Mouse (Mus musculus) midbrain, postnatal 0 days (tissue): ENCODE data around the gene Serpini1. TPM values are rescaled to one million over a fixed set of nuclear protein-coding genes. Genes with fewer than 3 reads are reported as not detected.
A peak's percentile ranks its signal among the peaks of the same experiment; 100 is the strongest.

ENCODE experiments used
- ATAC-seq: fragments of 200-750 bp; cut with Nextera tagmentation; 2 replicates; pipeline ENCODE4 v1.8.0; 2017; ENCODE audit warnings: moderate number of reproducible peaks, mild to moderate bottlenecking, moderate TSS enrichment, moderate library complexity; ENCODE audit not compliant: low FRiP score
- DNase-seq: peaks from one replicate; pipeline ENCODE4 v3.0.0-alpha.2; 2015; ENCODE audit warnings: low spot score
- H3K27ac ChIP-seq: fragments of 300-500 bp; sonication (generic); 2 replicates; pipeline ENCODE4 v1.5.1; 2014; ENCODE audit warnings: low read depth, mild to moderate bottlenecking, low read length, mixed read lengths
- H3K27me3 ChIP-seq: fragments of 300-500 bp; sonication (generic); 2 replicates; pipeline ENCODE4 v1.6.1; 2014; ENCODE audit warnings: low read length, control low read depth, mixed read lengths; ENCODE audit not compliant: insufficient read depth
- H3K36me3 ChIP-seq: fragments of 300-500 bp; sonication (generic); 2 replicates; pipeline ENCODE4 v1.6.1; 2014; ENCODE audit warnings: low read length, control low read depth, mixed read lengths; ENCODE audit not compliant: insufficient read depth
- H3K4me1 ChIP-seq: fragments of 300-500 bp; sonication (generic); 2 replicates; pipeline ENCODE4 v1.6.1; 2014; ENCODE audit warnings: mild to moderate bottlenecking, control low read depth, antibody characterized with exemption, low read length, mixed read lengths; ENCODE audit not compliant: insufficient read depth
- H3K4me2 ChIP-seq: fragments of 300-500 bp; sonication (generic); 2 replicates; pipeline ENCODE4 v1.6.1; 2014; ENCODE audit warnings: low read depth, mild to moderate bottlenecking, low read length, mixed read lengths; ENCODE audit not compliant: poor library complexity, severe bottlenecking
- H3K4me3 ChIP-seq: fragments of 300-500 bp; sonication (generic); 2 replicates; pipeline ENCODE4 v1.5.1; 2014; ENCODE audit warnings: low read depth, mild to moderate bottlenecking, low read length, moderate library complexity
- H3K9ac ChIP-seq: fragments of 300-500 bp; sonication (generic); replicated peaks from 2 replicates; pipeline ENCODE4 v1.6.1; 2014; ENCODE audit warnings: mild to moderate bottlenecking, low read length, moderate library complexity, mixed read lengths; ENCODE audit not compliant: poor library complexity, severe bottlenecking
- H3K9me3 ChIP-seq: fragments of 300-500 bp; sonication (generic); 2 replicates; pipeline ENCODE4 v1.6.1; 2016; ENCODE audit warnings: low read length, control low read depth
- CTCF ChIP-seq: IDR thresholded peaks from 2 replicates; pipeline ENCODE4 v1.5.1; 2016; ENCODE audit warnings: antibody characterized with exemption, mild to moderate bottlenecking
- WGBS: fragments of 180-500 bp; shearing (Covaris S2); extraction: QIAGEN DNeasy Blood & Tissue Kit; methylation state at CpG from one replicate; pipeline ENCODE4 v1.1.7; 2014; 5-methylcytosine and 5-hydroxymethylcytosine counted together
- polyA plus RNA-seq: library from polyadenylated mRNA; unstranded; fragments of >200 nt; fragmentation: Nextera tagmentation; extraction: Ambion mirVana; gene quantifications from 2 replicates; pipeline ENCODE4 v1.2.1, GENCODE M21; 2015
- total RNA-seq: library from RNA; depleted of rRNA; stranded (reverse); fragments of >200 nt; gene quantifications from 2 replicates; pipeline ENCODE4 v1.2.3, GENCODE M21; 2014

The Serpini1 gene
- total and polyA plus RNA-seq, 2 experiments from 2014 or later = 102 to 142 TPM

- Histone ChIP-seq H3K4me2 (no peak overlapping the region), H3K36me3 (no peaks in the 10 kb centered on the region), H3K4me1 (no peaks in the 10 kb centered on the region), H3K4me3 (no peak overlapping the region), H3K27me3 (no peaks in the 10 kb centered on the region), H3K9me3 (no peaks in the 10 kb centered on the region), H3K9ac (no peak overlapping the region), H3K27ac (no peak overlapping the region)
- DNase-seq (no peak), ATAC-seq (no peak)
- no peak for TF ChIP-seq CTCF
- 89% methylated on average over 2 of the region's 2 CpGs for WGBS
These were observed 67.3 kb downstream of the Serpini1 start for GRCm38 (mm10) chr3:75624627-75625026.

- TF ChIP-seq CTCF = no peak
- Histone ChIP-seq H3K4me3 (no peak overlapping the region), H3K27ac (no peak overlapping the region), H3K36me3 (0 out of 2 replicates have a peak, but pooled peaks cover 5% of the 10 kb centered on the region), H3K27me3 (no peaks in the 10 kb centered on the region), H3K9ac (no peak overlapping the region), H3K4me1 (no peaks in the 10 kb centered on the region), H3K4me2 (no peak overlapping the region), H3K9me3 (no peaks in the 10 kb centered on the region)
- 82% methylated on average over 4 of the region's 4 CpGs for WGBS
- ATAC-seq (no peak), DNase-seq (no peak)
These were observed 73.8 kb downstream of the Serpini1 start for GRCm38 (mm10) chr3:75630988-75631615.

- no peaks in the 10 kb centered on the region for H3K27me3 ChIP-seq
- no peaks in the 10 kb centered on the region for H3K4me1 ChIP-seq
- no peak overlapping the region for H3K27ac ChIP-seq
- H3K4me3 ChIP-seq = no peak overlapping the region
- TF ChIP-seq CTCF = no peak
- no peaks in the 10 kb centered on the region for H3K9me3 ChIP-seq
- no peak for DNase-seq
- no peak overlapping the region for H3K4me2 ChIP-seq
- no peak overlapping the region for H3K9ac ChIP-seq
- 83% methylated on average over 1 of the region's 1 CpGs for WGBS
- ATAC-seq = 0 out of 2 replicates have a peak, but pooled peaks have one; percentile 17
- H3K36me3 ChIP-seq = 0 out of 2 replicates have a peak, but pooled peaks cover 5% of the 10 kb centered on the region
These were observed 75.9 kb downstream of the Serpini1 start for GRCm38 (mm10) chr3:75633221-75633620.

- Histone ChIP-seq H3K4me2 (no peak overlapping the region), H3K27ac (no peak overlapping the region), H3K4me3 (no peak overlapping the region), H3K9ac (no peak overlapping the region), H3K27me3 (no peaks in the 10 kb centered on the region), H3K9me3 (no peaks in the 10 kb centered on the region), H3K36me3 (0 out of 2 replicates have a peak, but pooled peaks cover 5% of the 10 kb centered on the region), H3K4me1 (no peaks in the 10 kb centered on the region)
- DNase-seq = peak; percentile 31
- no peak for TF ChIP-seq CTCF
- peak; percentile 69; the same call in 1 of the 2 replicates for ATAC-seq
- 45% methylated on average over 4 of the region's 4 CpGs for WGBS
These were observed 76.3 kb downstream of the Serpini1 start for GRCm38 (mm10) chr3:75633635-75634034.

- Histone ChIP-seq H3K9me3 (no peaks in the 10 kb centered on the region), H3K4me2 (no peak overlapping the region), H3K36me3 (0 out of 2 replicates have a peak, but pooled peaks cover 2% of the 10 kb centered on the region), H3K27me3 (no peaks in the 10 kb centered on the region), H3K4me1 (no peaks in the 10 kb centered on the region), H3K9ac (no peak overlapping the region), H3K4me3 (no peak overlapping the region), H3K27ac (no peak overlapping the region)
- 86% methylated on average over 1 of the region's 1 CpGs for WGBS
- no peak for TF ChIP-seq CTCF
- DNase-seq (no peak), ATAC-seq (no peak)
These were observed 78.3 kb downstream of the Serpini1 start for GRCm38 (mm10) chr3:75635648-75636047.

- no peaks in the 10 kb centered on the region for H3K27me3 ChIP-seq
- no peak overlapping the region for H3K4me3 ChIP-seq
- no peak for TF ChIP-seq CTCF
- H3K9me3 ChIP-seq = no peaks in the 10 kb centered on the region
- no peak overlapping the region for H3K27ac ChIP-seq
- no peak overlapping the region for H3K4me2 ChIP-seq
- H3K36me3 ChIP-seq = 0 out of 2 replicates have a peak, but pooled peaks cover 2% of the 10 kb centered on the region
- DNase-seq (no peak), ATAC-seq (no peak)
- no peak overlapping the region for H3K9ac ChIP-seq
- WGBS = 80% methylated on average over 1 of the region's 1 CpGs
- H3K4me1 ChIP-seq = no peaks in the 10 kb centered on the region
These were observed 82.2 kb downstream of the Serpini1 start for GRCm38 (mm10) chr3:75639546-75639945.
